Mouse (Mus musculus) liver, embryonic 16.5 days (tissue): Measurements from ENCODE around the gene Mrps35. TPM values are rescaled to one million over a fixed set of nuclear protein-coding genes. Genes with fewer than 3 reads are reported as not detected.

ENCODE experiments used
- ATAC-seq: fragments of 200-750 bp; cut with Nextera tagmentation; 2 replicates; pipeline ENCODE4 v1.8.0; 2017; ENCODE audit warnings: low read depth, mild to moderate bottlenecking, moderate number of reproducible peaks, moderate library complexity
- H3K27ac ChIP-seq: fragments of 300-500 bp; sonication (generic); 2 replicates; pipeline ENCODE4 v1.5.1; 2014; ENCODE audit warnings: mild to moderate bottlenecking, low read length
- H3K27me3 ChIP-seq: fragments of 300-500 bp; sonication (generic); 2 replicates; pipeline ENCODE4 v1.6.1; 2014; ENCODE audit warnings: low read depth, low read length, mixed read lengths; ENCODE audit not compliant: control insufficient read depth, insufficient read depth
- H3K36me3 ChIP-seq: fragments of 300-500 bp; sonication (generic); 2 replicates; pipeline ENCODE4 v1.6.1; 2014; ENCODE audit warnings: mild to moderate bottlenecking; ENCODE audit not compliant: control insufficient read depth, insufficient read depth
- H3K4me1 ChIP-seq: fragments of 300-500 bp; sonication (generic); 2 replicates; pipeline ENCODE4 v1.6.1; 2014; ENCODE audit warnings: low read depth, low read length, mixed read lengths; ENCODE audit not compliant: control insufficient read depth
- H3K4me2 ChIP-seq: fragments of 300-500 bp; sonication (generic); 2 replicates; pipeline ENCODE4 v1.6.1; 2014; ENCODE audit warnings: low read depth, low read length, mixed read lengths
- H3K4me3 ChIP-seq: fragments of 300-500 bp; sonication (generic); 2 replicates; pipeline ENCODE4 v1.5.1; 2014; ENCODE audit warnings: low read depth, mild to moderate bottlenecking, low read length
- H3K9ac ChIP-seq: fragments of 300-500 bp; sonication (generic); 2 replicates; pipeline ENCODE4 v1.6.1; 2014; ENCODE audit warnings: low read depth, low read length
- H3K9me3 ChIP-seq: fragments of 300-500 bp; sonication (generic); replicated peaks from 2 replicates; pipeline ENCODE4 v1.6.1; 2016; ENCODE audit warnings: low read length; ENCODE audit not compliant: control insufficient read depth
- WGBS: fragments of 180-500 bp; shearing (Covaris S2); extraction: QIAGEN DNeasy Blood & Tissue Kit; methylation state at CpG from one replicate; pipeline ENCODE4 v1.1.7; 2014; ENCODE audit not compliant: insufficient replicate concordance; 5-methylcytosine and 5-hydroxymethylcytosine counted together
- polyA plus RNA-seq: library from polyadenylated mRNA; unstranded; fragments of >200 nt; fragmentation: Nextera tagmentation; extraction: Ambion mirVana; gene quantifications from 2 replicates; pipeline ENCODE4 v1.2.1, GENCODE M21; 2015

Gene Mrps35
- polyA plus RNA-seq, 1 experiment from 2014 or later, result 42.3 TPM

DNA sequence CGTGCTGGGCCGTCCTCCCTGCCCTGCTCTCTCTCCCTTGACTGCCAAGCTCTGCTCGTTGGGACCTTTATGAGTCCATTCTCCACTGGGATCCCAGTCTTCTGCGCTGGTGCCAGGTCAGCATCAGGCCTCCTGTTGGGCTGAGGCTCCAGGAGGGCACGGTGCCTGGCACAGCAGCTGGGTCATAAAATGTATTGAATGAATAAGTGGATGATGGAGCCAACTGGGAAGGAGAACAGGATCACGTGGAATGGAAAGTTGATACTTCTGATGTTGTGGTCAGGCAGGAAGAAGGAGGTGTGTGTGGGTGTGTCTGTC lies 22.3 kb downstream of the Mrps35 start:
- no peaks in the 10 kb centered on the region for H3K4me1 ChIP-seq
- no peak overlapping the region for H3K4me2 ChIP-seq
- no peaks in the 10 kb centered on the region for H3K27me3 ChIP-seq
- peaks cover 3% of the 10 kb centered on the region for H3K36me3 ChIP-seq
- H3K9ac ChIP-seq, result no peak overlapping the region
- H3K9me3 ChIP-seq, result no peaks in the 10 kb centered on the region
- ATAC-seq, result no peak
- 76% methylated on average over 6 of the region's 6 CpGs for WGBS
- no peak overlapping the region for H3K4me3 ChIP-seq
- no peak overlapping the region for H3K27ac ChIP-seq

DNA sequence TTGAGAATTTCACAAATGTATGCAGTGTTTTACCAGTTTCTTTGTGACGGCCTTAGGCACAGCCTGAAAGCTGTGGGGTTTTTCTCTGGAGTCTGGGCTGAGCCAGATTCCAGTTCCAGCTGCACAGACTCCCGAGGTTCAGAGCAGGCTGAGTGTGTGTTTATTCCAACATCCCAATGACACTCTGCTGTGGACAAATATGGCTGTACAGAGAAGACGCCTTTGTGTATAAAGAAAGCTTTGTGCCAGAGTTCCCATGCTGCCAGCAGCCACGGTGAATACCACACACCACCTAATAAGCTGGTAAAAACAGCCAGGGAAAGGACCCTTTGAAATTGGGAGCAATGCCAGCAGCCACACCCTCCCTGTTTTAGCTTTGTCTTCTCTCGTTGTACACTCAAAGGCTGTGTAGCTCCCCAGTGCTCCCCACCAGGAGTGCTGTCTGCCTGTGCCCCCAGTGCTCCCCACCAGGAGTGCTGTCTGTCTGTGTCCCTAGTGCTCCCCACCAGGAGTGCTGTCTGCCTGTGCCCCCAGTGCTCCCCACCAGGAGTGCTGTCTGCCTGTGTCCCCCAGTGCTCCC lies 33.3 kb downstream of the Mrps35 start:
- H3K4me1 ChIP-seq, result no peaks in the 10 kb centered on the region
- peaks cover 2% of the 10 kb centered on the region; the same call in 1 of the 2 replicates for H3K36me3 ChIP-seq
- 66% methylated on average over 5 of the region's 5 CpGs for WGBS
- no peaks in the 10 kb centered on the region for H3K9me3 ChIP-seq
- no peaks in the 10 kb centered on the region for H3K27me3 ChIP-seq
- H3K4me3 ChIP-seq, result no peak overlapping the region
- ATAC-seq, result no peak
- H3K9ac ChIP-seq, result no peak overlapping the region
- no peak overlapping the region for H3K27ac ChIP-seq
- H3K4me2 ChIP-seq, result no peak overlapping the region

DNA sequence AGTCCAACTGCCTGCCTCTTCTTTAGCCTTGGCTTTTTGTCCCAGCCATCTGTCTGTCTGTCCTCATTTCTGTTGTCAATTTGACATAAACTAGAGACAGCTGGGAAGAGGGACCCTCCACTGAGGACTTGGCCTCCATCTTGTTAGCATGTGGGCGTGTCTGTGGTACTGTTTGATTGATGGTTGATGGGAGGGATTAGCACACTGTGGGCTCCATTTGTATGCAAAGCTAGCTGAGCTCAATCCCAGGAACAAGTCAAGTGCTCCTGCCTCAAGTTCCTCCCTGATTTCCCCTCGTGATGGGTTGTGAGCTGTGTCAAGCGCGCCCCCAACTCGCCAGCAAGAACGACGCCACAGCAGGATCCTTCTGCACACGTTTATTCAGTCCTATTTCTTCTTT lies 34.3 kb downstream of the Mrps35 start:
- 75% methylated on average over 8 of the region's 8 CpGs for WGBS

DNA sequence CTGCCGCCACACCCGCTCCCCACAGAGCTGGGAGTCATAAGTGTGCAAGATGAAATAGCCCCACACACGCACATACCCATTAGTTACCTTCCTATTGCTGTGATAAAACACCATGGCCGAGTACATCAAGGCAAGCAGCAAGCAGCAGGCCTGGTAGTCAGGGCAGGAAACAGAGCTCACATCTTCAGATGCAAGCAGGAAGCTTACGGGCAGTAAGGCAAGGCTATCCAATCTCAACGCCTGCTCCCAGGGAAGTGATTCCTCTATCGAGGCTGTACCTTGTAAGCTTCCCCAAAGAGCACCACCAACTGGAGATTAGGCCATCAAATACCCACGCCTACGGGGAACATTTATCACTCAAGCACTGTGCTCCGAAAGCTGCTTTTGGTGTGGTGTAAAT lies 37.4 kb downstream of the Mrps35 start:
- Histone ChIP-seq H3K27ac (no peak overlapping the region), H3K4me2 (no peak overlapping the region), H3K4me3 (no peak overlapping the region), H3K9ac (no peak overlapping the region), H3K27me3 (no peaks in the 10 kb centered on the region), H3K9me3 (no peaks in the 10 kb centered on the region), H3K4me1 (no peaks in the 10 kb centered on the region), H3K36me3 (no peaks in the 10 kb centered on the region)
- no peak for ATAC-seq
- 69% methylated on average over 10 of the region's 10 CpGs for WGBS

More for the DNA sequence above, 34.3 kb downstream of the Mrps35 start:
- no peak overlapping the region for H3K27ac ChIP-seq
- H3K27me3 ChIP-seq, result no peaks in the 10 kb centered on the region
- no peaks in the 10 kb centered on the region for H3K9me3 ChIP-seq
- peaks cover 2% of the 10 kb centered on the region; the same call in 1 of the 2 replicates for H3K36me3 ChIP-seq
- no peak overlapping the region for H3K4me2 ChIP-seq
- H3K4me1 ChIP-seq, result no peaks in the 10 kb centered on the region
- H3K9ac ChIP-seq, result no peak overlapping the region
- no peak overlapping the region for H3K4me3 ChIP-seq
- ATAC-seq, result no peak

DNA sequence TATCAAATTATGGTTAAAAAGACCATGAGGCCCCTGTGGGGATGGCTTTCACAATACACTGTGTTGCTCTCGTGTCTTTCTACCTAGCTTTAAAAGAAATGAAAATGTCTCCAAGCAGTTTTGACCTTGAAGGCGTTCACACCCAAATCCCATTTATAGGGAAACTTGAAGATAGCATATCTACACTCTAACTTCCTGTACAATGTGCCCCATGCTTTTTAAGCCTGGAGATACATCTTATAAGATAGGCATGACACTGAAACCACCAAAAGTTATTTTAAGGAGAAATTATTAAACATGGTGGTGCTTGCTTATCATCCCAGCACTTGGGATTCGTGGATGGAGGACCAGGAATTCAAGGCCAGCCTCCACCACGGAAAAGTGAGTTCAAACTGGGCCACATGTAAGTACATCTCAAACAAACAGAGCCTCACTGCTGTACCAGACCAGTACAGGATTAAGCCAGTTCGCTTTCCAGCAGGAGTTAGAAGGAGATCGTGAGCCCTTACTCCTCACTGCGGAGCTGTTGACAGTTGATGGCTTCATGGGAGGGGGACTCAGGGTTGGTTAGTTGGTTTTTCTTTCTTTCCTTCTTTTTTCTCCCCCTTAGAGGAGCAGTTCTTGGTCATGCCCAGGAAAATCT lies 43.0 kb downstream of the Mrps35 start:
- no peaks in the 10 kb centered on the region for H3K9me3 ChIP-seq
- ATAC-seq, result no peak
- no peak overlapping the region for H3K27ac ChIP-seq
- peaks cover 2% of the 10 kb centered on the region; the same call in 1 of the 2 replicates for H3K4me1 ChIP-seq
- H3K9ac ChIP-seq, result no peak overlapping the region
- H3K36me3 ChIP-seq, result no peaks in the 10 kb centered on the region
- H3K27me3 ChIP-seq, result 0 out of 2 replicates have a peak, but pooled peaks cover 3% of the 10 kb centered on the region
- no peak overlapping the region for H3K4me3 ChIP-seq
- H3K4me2 ChIP-seq, result no peak overlapping the region
- WGBS, result 47% methylated on average over 7 of the region's 7 CpGs

DNA sequence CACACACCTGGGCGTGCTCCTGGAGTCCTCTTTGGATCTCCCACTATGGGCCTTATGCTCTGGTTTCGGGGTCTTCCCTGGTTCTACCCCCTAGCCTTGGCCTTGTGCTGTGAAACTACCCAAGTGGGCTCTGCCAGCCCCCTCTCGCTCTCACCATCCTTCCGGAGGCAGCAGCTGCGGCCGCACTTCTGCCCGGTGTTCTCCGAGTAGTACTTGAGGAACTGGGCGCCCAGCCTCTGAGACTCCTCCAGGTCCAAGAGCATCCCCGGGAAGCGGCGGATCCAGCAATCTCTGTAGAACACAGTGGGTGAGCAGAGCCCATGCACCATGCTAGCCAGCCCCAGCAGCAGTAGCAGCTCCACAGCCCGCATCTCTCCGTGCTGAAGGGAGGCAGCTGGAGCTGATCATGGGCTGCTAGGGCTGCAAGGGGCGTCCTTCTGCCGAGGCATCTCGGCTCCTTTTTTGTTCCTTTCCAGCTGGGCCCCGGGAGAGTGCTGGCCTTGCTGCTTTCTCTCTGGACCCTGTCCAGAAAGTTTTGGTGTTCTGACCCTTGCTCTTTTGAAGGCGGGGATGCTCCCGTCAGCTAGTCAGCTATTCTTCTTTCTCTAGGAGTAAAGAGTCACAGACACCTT lies 44.1 kb downstream of the Mrps35 start, which contains the start of gene Mansc4:
TSS of gene Mansc4 (minus strand) at position 439 of the 632 bp plus-strand sequence.
- no peak for ATAC-seq

DNA sequence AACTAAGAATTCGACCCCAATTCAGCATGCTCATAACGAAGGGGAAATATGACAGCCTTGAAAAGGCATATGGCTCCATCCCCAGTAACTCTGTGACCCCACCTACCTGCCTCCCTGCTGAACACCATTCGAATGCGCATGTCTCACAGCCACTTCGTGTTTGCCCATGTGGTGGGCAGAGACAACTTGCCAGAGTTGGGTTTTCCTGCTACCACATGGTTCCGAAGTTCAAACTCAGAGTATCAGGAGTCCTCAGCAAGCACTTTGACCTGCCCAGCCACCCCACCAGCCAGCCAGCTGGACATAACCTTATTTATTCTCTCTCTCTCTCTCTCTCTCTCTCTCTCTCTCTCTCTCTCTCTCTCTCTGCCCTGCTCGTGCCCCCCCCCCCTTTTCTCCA lies 45.2 kb downstream of the Mrps35 start:
- WGBS, result 43% methylated on average over 7 of the region's 7 CpGs
- Histone ChIP-seq H3K4me2 (no peak overlapping the region), H3K9ac (no peak overlapping the region), H3K4me1 (peaks cover 7% of the 10 kb centered on the region), H3K27ac (no peak overlapping the region), H3K36me3 (no peaks in the 10 kb centered on the region), H3K27me3 (0 out of 2 replicates have a peak, but pooled peaks cover 3% of the 10 kb centered on the region), H3K4me3 (no peak overlapping the region), H3K9me3 (no peaks in the 10 kb centered on the region)
- no peak for ATAC-seq

More for the DNA sequence above, 44.1 kb downstream of the Mrps35 start, which contains the start of gene Mansc4:
- Histone ChIP-seq H3K4me2 (no peak within 1 kb of the TSS), H3K27ac (no peak within 1 kb of the TSS), H3K9me3 (no peaks in the 10 kb centered on the region), H3K4me3 (no peak within 1 kb of the TSS), H3K27me3 (0 out of 2 replicates have a peak, but pooled peaks cover 3% of the 10 kb centered on the region), H3K4me1 (peaks cover 2% of the 10 kb centered on the region; the same call in 1 of the 2 replicates), H3K9ac (no peak within 1 kb of the TSS), H3K36me3 (no peaks in the 10 kb centered on the region)
- WGBS, result 15% methylated on average over 20 of the region's 20 CpGs

DNA sequence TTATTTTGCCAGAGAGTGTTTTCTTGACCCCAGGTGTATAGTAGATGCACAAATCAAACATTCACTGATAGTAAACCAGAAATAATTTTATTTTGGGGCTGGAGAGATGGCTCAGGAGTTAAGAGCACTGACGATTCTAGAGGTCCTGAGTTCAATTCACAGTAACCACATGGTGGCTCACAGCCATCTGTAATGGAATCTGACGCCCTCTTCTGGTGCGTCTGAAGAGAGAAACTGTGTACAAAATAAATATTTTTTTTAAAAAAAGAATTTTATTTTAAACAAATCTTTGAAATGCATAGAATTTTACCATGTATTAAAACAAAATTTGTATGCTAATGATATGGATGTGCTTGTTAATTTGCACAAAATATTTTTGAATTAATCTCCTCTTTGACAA lies 46.0 kb downstream of the Mrps35 start:
- no peak for ATAC-seq
- no peaks in the 10 kb centered on the region for H3K36me3 ChIP-seq
- 0 out of 2 replicates have a peak, but pooled peaks cover 3% of the 10 kb centered on the region for H3K27me3 ChIP-seq
- H3K9ac ChIP-seq, result no peak overlapping the region
- no peak overlapping the region for H3K4me2 ChIP-seq
- WGBS, result 65% methylated on average over 3 of the region's 3 CpGs
- H3K9me3 ChIP-seq, result no peaks in the 10 kb centered on the region
- no peak overlapping the region for H3K27ac ChIP-seq
- no peak overlapping the region for H3K4me3 ChIP-seq
- peaks cover 8% of the 10 kb centered on the region for H3K4me1 ChIP-seq

DNA sequence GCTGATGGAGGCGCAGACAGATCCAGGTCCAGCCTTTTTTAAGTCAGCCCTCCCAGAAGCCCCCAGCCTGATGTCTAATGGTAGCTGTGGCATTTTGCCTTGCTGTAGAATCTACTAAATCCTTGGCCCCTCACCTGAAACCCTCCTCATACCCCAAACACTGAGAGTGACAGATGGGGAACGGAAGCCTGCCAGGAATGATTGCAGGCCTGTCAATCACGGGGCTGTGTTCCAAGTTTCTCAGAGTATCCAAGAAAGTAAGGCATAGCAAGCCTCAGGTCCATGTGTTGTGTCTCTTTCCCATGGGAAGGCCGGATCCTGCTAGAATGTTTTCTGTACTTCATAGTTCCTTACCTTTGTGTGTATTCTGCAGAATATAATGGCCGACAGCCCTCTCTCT lies 47.6 kb downstream of the Mrps35 start:
- Histone ChIP-seq H3K9me3 (no peaks in the 10 kb centered on the region), H3K4me2 (no peak overlapping the region; the same call in 1 of the 2 replicates)
- WGBS, result 65% methylated on average over 5 of the region's 5 CpGs

More for the DNA sequence above, 47.6 kb downstream of the Mrps35 start:
- Histone ChIP-seq H3K4me1 (peaks cover 8% of the 10 kb centered on the region), H3K4me3 (no peak overlapping the region), H3K36me3 (no peaks in the 10 kb centered on the region), H3K27ac (no peak overlapping the region), H3K9ac (no peak overlapping the region), H3K27me3 (0 out of 2 replicates have a peak, but pooled peaks cover 3% of the 10 kb centered on the region)
- ATAC-seq, result no peak
